Mouse (Mus musculus) kidney, embryonic 16.5 days (tissue): ENCODE measurements around the gene Vmn1r18. TPM values are rescaled to one million over a fixed set of nuclear protein-coding genes. Genes with fewer than 3 reads are reported as not detected.

Experiments used
- polyA plus RNA-seq: library from polyadenylated mRNA; unstranded; fragments of >200 nt; fragmentation: Nextera tagmentation; extraction: Ambion mirVana; gene quantifications from 2 replicates; pipeline ENCODE4 v1.2.1, GENCODE M21; 2015

The Vmn1r18 gene
- polyA plus RNA-seq, 1 experiment from 2014 or later, result not detected

Other genes starting within 250 kb of the Vmn1r18 start
- not detected in 2 replicates for gene Vmn1r12, start 238.9 kb downstream of the Vmn1r18 start, polyA plus RNA-seq
- not detected in 2 replicates for gene Vmn1r13, start 192.5 kb downstream of the Vmn1r18 start, polyA plus RNA-seq
- gene Vmn1r14, start 164.1 kb downstream of the Vmn1r18 start, polyA plus RNA-seq, result not detected in 2 replicates
- gene Vmn1r15, start 137.8 kb downstream of the Vmn1r18 start, polyA plus RNA-seq, result not detected in 2 replicates
- gene Vmn1r16, start 66.3 kb downstream of the Vmn1r18 start, polyA plus RNA-seq, result not detected in 2 replicates
- gene Vmn1r17, start 32.1 kb downstream of the Vmn1r18 start, polyA plus RNA-seq, result not detected in 2 replicates
- not detected in 2 replicates for gene Vmn1r19, start 8.0 kb upstream of the Vmn1r18 start, polyA plus RNA-seq
- not detected in 2 replicates for gene Vmn1r20, start 33.1 kb upstream of the Vmn1r18 start, polyA plus RNA-seq
- 3.8 and 5.4 TPM in 2 replicates for gene Ppm1k, start 139.7 kb upstream of the Vmn1r18 start, polyA plus RNA-seq
- gene Herc6, start 185.2 kb upstream of the Vmn1r18 start, polyA plus RNA-seq, result 3.5 and 4.3 TPM in 2 replicates